Mouse (Mus musculus) T-cell, adult 2 months (primary cell): ENCODE data around the gene Olfr1168.
"Not testable (repeated sequence)": the region's sequence is repeated elsewhere in the genome, so short reads cannot be mapped to it uniquely, and the experiment has no call there.

Experiments
- DNase-seq: peaks from one replicate; pipeline ENCODE4 v3.0.0; 2022; ENCODE audit warnings: low spot score

Olfr1168 gene

DNA sequence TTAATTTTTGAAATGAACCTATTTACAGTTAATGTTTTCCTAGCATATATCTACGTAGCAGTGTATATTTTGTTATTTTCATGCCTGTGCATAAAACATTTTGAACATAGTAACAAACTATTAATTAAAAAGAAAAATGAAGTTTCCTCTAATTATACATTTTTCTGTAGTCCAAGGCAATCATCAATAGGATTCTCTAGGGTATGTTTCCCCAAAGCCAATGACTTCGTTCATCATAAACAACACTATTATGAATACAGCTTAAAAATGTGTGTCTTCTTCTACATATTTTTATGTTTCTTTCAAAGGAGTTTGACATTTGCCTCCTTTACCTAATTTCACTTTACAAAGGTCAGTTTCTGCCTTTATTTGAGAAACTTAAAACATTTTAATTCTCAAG is at the start of gene Olfr1168:
Olfr1168 (plus strand) TSS at position 301 of the 400 bp plus-strand sequence.
- DNase-seq = no peak

DNA sequence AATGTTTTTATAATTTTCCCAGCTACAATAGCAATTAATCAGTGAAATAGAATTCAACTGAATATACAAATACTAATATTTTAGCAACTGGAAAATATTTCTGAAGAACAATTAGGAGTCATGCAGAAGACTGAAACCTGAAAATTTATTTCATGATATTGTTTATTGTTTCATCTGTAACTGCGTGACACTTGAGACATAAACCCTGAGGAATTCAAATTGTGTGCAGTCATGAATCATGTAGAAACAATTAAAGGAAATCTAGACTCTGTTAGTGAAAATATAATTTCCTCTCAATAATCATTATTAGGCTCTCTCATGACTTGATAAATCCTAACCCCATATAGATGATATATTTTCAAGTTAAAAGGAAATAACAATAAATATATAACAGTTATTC is 26.6 kb upstream of the Olfr1168 start, which contains the start of gene Olfr1167:
Olfr1167 (minus strand) TSS at position 101 of the 400 bp plus-strand sequence.
- DNase-seq = not testable (repeated sequence)

GRCm38 (mm10) chr2:88220784-88221183 is 39.1 kb downstream of the Olfr1168 start:
- DNase-seq = no peak

- no peak for DNase-seq
These were observed 46.6 kb downstream of the Olfr1168 start, which contains the start of gene Olfr1170 for GRCm38 (mm10) chr2:88228234-88228633. TSS of gene Olfr1170 (minus strand) at chr2:88228334.
